Mouse (Mus musculus) forebrain, embryonic 13.5 days (tissue): ENCODE data around the gene Tgfa. TPM values are rescaled to one million over a fixed set of nuclear protein-coding genes. Genes with fewer than 3 reads are reported as not detected.
A peak's percentile ranks its signal among the peaks of the same experiment; 100 is the strongest.

Experiments used
- ATAC-seq: fragments of 200-750 bp; cut with Nextera tagmentation; 2 replicates; pipeline ENCODE4 v1.8.0; 2017
- H3K27ac ChIP-seq: fragments of 300-500 bp; sonication (generic); 2 replicates; pipeline ENCODE4 v1.5.1; 2015; ENCODE audit warnings: inconsistent platforms, mild to moderate bottlenecking, moderate library complexity
- H3K27me3 ChIP-seq: fragments of 300-500 bp; sonication (generic); 2 replicates; pipeline ENCODE4 v1.6.1; 2015; ENCODE audit warnings: mild to moderate bottlenecking, inconsistent platforms
- H3K36me3 ChIP-seq: fragments of 300-500 bp; sonication (generic); 2 replicates; pipeline ENCODE4 v1.6.1; 2015; ENCODE audit warnings: mild to moderate bottlenecking, inconsistent platforms; ENCODE audit not compliant: poor library complexity, severe bottlenecking
- H3K4me1 ChIP-seq: fragments of 300-500 bp; sonication (generic); 2 replicates; pipeline ENCODE4 v1.6.1; 2015; ENCODE audit warnings: inconsistent platforms
- H3K4me2 ChIP-seq: fragments of 300-500 bp; sonication (generic); 2 replicates; pipeline ENCODE4 v1.6.1; 2015; ENCODE audit warnings: inconsistent platforms, mild to moderate bottlenecking, moderate library complexity
- H3K4me3 ChIP-seq: fragments of 300-500 bp; sonication (generic); 2 replicates; pipeline ENCODE4 v1.5.1; 2015; ENCODE audit warnings: mild to moderate bottlenecking, inconsistent platforms
- H3K9ac ChIP-seq: fragments of 300-500 bp; sonication (generic); 2 replicates; pipeline ENCODE4 v1.6.1; 2015; ENCODE audit warnings: mild to moderate bottlenecking, inconsistent platforms
- H3K9me3 ChIP-seq: fragments of 300-500 bp; sonication (generic); replicated peaks from 2 replicates; pipeline ENCODE4 v1.6.1; 2016; ENCODE audit warnings: inconsistent platforms
- WGBS: fragments of 180-500 bp; shearing (Covaris S2); methylation state at CpG from one replicate; pipeline ENCODE4 v1.1.7; 2015; 5-methylcytosine and 5-hydroxymethylcytosine counted together
- polyA plus RNA-seq: library from polyadenylated mRNA; unstranded; fragments of >200 nt; fragmentation: Nextera tagmentation; extraction: Ambion mirVana; gene quantifications from 2 replicates; pipeline ENCODE4 v1.2.1, GENCODE M21; 2015

Tgfa gene
- polyA plus RNA-seq, 1 experiment from 2014 or later: 3.5 TPM

DNA sequence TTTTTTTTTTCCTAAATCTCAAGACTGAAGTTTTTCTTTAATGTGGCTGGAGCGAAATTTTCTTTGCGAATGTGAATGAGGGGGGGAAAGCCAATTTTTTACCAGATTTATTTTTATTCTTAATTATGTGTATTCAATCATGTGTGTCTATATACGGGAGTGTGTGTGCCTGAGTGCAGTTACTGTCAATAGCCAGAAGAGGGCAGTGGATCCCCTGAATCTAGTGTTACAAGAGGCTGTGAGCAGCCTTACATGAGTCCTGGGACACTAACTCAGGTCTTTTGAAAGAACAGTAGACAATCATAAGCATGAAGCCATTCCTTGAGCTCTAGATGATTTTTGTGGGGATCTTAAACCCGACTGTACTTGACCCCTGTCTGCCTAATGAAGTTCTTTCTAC lies 80.7 kb downstream of the Tgfa start:
- no peak overlapping the region for H3K9ac ChIP-seq
- H3K27ac ChIP-seq: no peak overlapping the region
- no peak for ATAC-seq
- H3K4me3 ChIP-seq: no peak overlapping the region
- no peaks in the 10 kb centered on the region for H3K36me3 ChIP-seq
- no peaks in the 10 kb centered on the region for H3K4me1 ChIP-seq
- 0 out of 2 replicates have a peak, but pooled peaks cover 4% of the 10 kb centered on the region for H3K9me3 ChIP-seq
- no peaks in the 10 kb centered on the region for H3K27me3 ChIP-seq
- H3K4me2 ChIP-seq: no peak overlapping the region
- WGBS: 97% methylated on average over 4 of the region's 4 CpGs

DNA sequence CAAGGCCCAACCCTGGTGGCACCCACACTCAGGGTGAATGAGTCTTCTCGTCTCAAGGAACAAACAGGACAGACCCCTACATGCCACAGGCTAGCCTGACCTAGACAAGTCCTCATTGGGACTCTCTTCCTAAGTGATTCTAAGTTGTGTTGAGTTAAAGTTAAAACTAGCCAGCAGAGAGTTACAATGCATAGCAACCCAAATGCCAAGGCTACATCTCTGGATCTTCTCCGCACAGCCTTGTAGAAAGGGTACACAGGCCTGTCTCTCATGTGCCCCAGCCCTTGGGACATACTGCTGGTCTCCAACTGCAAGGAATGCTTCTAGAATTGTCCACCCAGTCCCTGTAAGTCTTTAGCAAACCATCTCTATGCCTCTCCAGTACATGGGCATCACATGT lies 81.8 kb downstream of the Tgfa start:
- Histone ChIP-seq H3K27me3 (no peaks in the 10 kb centered on the region), H3K4me3 (no peak overlapping the region), H3K27ac (no peak overlapping the region), H3K9me3 (0 out of 2 replicates have a peak, but pooled peaks cover 4% of the 10 kb centered on the region), H3K4me1 (no peaks in the 10 kb centered on the region), H3K9ac (no peak overlapping the region), H3K36me3 (no peaks in the 10 kb centered on the region), H3K4me2 (no peak overlapping the region)
- 96% methylated on average over 2 of the region's 2 CpGs for WGBS
- ATAC-seq: no peak

DNA sequence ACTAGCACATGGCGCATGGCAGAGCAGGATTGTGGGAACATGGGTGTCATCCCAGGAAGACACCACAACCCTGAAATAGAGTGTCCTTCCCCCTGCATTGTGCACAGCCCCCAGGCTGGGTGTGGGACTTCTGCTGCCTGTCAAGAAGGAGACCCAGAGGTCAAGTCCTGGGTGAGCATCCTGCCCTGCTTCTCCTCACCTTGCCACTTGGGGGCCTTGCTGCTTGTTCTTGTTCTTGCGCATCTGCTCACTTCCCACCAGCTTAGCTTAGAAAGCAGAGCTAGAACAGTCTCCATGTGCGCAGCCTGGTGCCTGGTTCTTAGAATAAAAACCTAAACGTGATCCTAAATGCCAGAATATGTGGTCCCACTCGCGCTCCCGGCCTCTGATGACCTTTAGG lies 82.6 kb downstream of the Tgfa start:
- Histone ChIP-seq H3K4me3 (no peak overlapping the region), H3K4me2 (no peak overlapping the region), H3K27me3 (no peaks in the 10 kb centered on the region), H3K27ac (no peak overlapping the region), H3K9ac (no peak overlapping the region), H3K36me3 (no peaks in the 10 kb centered on the region), H3K4me1 (no peaks in the 10 kb centered on the region), H3K9me3 (0 out of 2 replicates have a peak, but pooled peaks cover 4% of the 10 kb centered on the region)
- no peak for ATAC-seq
- 76% methylated on average over 7 of the region's 7 CpGs for WGBS

DNA sequence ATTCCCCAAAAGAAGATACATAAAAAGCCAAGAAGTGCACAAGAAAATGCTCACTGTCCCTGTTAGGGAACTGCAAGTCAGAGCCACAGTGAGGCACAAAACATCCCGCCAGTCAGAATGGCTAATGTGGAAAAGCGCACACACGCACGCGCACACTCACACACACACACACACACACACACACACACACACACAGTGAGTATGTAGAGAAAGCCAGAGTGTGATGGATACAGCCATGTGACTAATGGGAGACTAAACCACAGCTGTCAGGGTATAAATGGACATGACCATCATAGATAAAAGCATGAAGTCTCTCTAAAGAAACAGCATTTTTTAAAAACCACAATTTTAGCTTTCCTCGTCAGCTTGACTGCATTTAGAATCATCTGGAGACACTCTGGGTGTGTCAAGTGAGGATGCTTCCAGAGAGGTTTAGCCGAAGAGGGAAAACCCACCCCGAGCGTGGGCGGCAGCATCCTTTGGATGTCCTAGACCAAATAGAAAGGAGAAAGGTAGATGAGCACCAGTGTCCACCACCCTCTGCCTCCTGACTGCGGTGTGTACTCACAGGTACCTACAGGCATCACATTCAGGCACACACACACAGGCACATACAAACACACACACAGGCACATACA lies 86.7 kb downstream of the Tgfa start:
- ATAC-seq: no peak
- H3K4me1 ChIP-seq: no peaks in the 10 kb centered on the region
- H3K9me3 ChIP-seq: no peaks in the 10 kb centered on the region
- no peaks in the 10 kb centered on the region for H3K27me3 ChIP-seq
- WGBS: 93% methylated on average over 11 of the region's 11 CpGs
- no peak overlapping the region for H3K9ac ChIP-seq
- H3K4me2 ChIP-seq: no peak overlapping the region
- no peak overlapping the region for H3K27ac ChIP-seq
- H3K4me3 ChIP-seq: no peak overlapping the region
- H3K36me3 ChIP-seq: no peaks in the 10 kb centered on the region

DNA sequence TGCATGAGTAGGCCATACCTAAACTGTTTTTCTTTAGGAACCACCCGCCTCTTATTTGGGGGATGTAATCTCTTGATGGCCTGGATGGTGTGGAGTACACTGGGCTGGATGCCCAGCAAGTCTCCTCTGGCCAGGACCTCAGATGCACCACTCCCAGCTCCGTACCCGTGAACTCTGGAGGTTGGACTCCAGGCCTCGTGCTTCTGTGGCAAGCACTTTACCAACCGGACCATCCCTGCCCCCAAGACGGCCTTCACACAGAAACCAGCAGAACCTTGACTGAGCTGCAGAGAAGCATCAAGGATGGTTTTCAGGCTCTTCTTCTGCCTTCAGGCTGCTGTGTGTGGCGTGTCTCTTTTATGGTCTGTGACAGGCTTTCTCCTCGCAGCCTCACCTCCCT lies 98.3 kb downstream of the Tgfa start:
- Histone ChIP-seq H3K9ac (no peak overlapping the region), H3K9me3 (no peaks in the 10 kb centered on the region), H3K4me2 (no peak overlapping the region), H3K27ac (peak overlapping the region; percentile 25; the same call in 1 of the 2 replicates), H3K36me3 (no peaks in the 10 kb centered on the region), H3K4me1 (peaks cover 7% of the 10 kb centered on the region), H3K4me3 (no peak overlapping the region), H3K27me3 (no peaks in the 10 kb centered on the region)
- no peak for ATAC-seq
- 51% methylated on average over 8 of the region's 8 CpGs for WGBS

DNA sequence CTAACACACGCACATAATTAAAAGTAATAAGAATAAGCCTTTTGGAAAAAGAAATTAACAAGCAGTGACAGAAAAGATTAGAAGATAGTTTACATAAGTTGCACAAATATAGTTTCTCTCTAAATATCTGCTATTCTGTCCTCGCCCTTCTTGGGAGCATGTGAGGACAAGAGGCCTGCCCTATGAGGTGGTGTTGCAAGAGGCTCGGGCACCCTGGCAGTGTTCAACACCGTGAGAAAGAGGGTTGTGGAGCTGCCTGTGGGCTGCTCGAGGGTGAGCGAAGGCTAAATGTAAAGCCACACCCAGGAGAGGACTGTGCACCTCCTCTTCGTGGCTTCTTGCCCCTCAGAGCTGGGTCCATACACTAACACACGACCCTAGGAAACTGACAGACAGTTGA lies 100.4 kb downstream of the Tgfa start:
- Histone ChIP-seq H3K9ac (no peak overlapping the region), H3K36me3 (no peaks in the 10 kb centered on the region), H3K27ac (no peak overlapping the region), H3K27me3 (no peaks in the 10 kb centered on the region), H3K9me3 (no peaks in the 10 kb centered on the region), H3K4me3 (no peak overlapping the region), H3K4me1 (peaks cover 7% of the 10 kb centered on the region), H3K4me2 (no peak overlapping the region)
- WGBS: 80% methylated on average over 8 of the region's 8 CpGs
- ATAC-seq: no peak

DNA sequence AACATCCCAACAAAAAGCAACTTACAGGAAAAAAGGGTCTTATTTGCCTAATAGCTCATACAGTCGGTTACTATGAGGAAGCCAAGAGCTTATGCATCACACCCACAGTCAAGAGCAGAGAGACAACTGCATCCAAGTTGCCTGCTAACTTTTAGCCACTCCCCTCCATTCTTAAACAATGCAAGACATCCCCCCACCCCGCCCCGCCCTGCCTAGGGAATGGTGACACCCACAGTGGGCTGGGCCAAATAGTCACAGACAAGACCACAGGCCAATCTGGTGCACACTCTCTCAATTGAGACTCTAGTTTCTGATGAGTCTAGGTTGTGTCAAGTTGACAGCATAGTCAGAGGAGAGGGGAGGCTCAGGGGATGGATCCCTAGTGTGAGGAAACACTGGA lies 101.1 kb downstream of the Tgfa start:
- no peak for ATAC-seq
- H3K4me2 ChIP-seq: no peak overlapping the region
- H3K27ac ChIP-seq: no peak overlapping the region
- H3K27me3 ChIP-seq: no peaks in the 10 kb centered on the region
- H3K36me3 ChIP-seq: no peaks in the 10 kb centered on the region
- no peak overlapping the region for H3K4me3 ChIP-seq
- H3K9ac ChIP-seq: no peak overlapping the region
- peaks cover 7% of the 10 kb centered on the region for H3K4me1 ChIP-seq
- H3K9me3 ChIP-seq: no peaks in the 10 kb centered on the region
- WGBS: 89% methylated on average over 3 of the region's 3 CpGs

DNA sequence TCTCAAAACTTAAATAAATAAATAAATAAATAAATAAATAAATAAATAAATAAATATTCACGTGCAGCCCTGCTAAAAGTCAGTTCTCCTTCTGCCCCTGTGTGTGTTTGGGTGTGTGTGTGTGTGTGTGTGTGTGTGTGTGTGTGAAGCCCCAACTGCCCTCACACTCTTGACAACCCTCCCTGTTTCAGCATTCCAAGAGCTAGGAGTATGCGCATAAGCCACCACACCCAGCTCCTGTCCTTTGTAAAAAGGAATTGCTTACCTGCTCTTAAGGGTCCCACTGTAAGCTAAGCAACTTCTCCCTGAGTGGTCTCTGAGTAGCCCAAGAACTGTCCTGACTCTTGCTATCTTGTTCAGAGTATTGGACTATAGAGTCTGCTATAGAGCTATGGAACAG lies 101.9 kb downstream of the Tgfa start:
- ATAC-seq: no peak
- H3K4me2 ChIP-seq: no peak overlapping the region
- H3K27ac ChIP-seq: no peak overlapping the region
- WGBS: 94% methylated on average over 2 of the region's 2 CpGs
- no peaks in the 10 kb centered on the region for H3K27me3 ChIP-seq
- no peak overlapping the region for H3K4me3 ChIP-seq
- H3K9me3 ChIP-seq: no peaks in the 10 kb centered on the region
- no peak overlapping the region for H3K9ac ChIP-seq
- H3K4me1 ChIP-seq: peaks cover 7% of the 10 kb centered on the region
- no peaks in the 10 kb centered on the region for H3K36me3 ChIP-seq

DNA sequence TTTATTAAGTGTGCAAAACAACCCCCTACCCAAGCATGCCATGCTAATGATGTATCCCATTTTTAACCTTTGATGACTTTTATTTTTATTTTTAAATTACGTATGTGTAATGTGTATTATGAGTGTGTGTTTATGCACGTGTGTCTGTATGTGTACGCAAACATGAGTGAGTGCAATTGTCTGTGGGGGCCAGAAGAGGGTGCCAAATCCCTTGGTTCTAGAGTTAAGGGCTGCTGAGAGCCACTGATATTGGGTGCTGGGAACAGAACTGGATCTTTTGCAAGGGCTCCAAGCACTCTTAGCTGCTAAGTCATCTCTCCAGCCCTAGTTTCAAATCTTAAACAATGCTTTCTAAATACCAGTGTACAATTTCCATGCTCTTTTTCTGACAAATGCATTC lies 103.9 kb downstream of the Tgfa start:
- no peak overlapping the region for H3K27ac ChIP-seq
- H3K27me3 ChIP-seq: no peaks in the 10 kb centered on the region
- H3K9ac ChIP-seq: no peak overlapping the region
- ATAC-seq: no peak
- WGBS: 93% methylated on average over 3 of the region's 3 CpGs
- H3K4me2 ChIP-seq: no peak overlapping the region
- no peaks in the 10 kb centered on the region for H3K36me3 ChIP-seq
- 0 out of 2 replicates have a peak, but pooled peaks cover 7% of the 10 kb centered on the region for H3K4me1 ChIP-seq
- H3K4me3 ChIP-seq: no peak overlapping the region
- no peaks in the 10 kb centered on the region for H3K9me3 ChIP-seq

DNA sequence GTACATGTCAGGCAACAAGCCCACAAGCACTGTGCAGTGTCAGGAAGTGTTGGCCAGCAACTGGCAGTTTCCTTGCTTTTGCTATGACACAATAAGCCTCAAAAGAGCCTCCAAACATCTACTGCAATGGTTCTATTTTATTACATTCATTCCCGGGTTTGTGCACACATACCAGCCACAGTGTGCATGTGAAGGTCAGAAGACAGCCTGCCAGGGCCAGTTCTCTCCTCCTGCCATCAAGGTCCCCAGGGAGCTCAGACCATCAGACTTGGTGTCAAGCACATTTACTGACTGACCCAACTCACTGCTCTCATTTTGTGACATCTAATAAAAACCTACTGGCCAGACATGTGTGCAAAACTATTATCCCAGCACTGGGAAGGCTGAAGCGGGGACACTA lies 104.4 kb downstream of the Tgfa start:
- H3K9ac ChIP-seq: no peak overlapping the region
- H3K27ac ChIP-seq: no peak overlapping the region
- no peaks in the 10 kb centered on the region for H3K9me3 ChIP-seq
- ATAC-seq: no peak
- WGBS: 86% methylated on average over 2 of the region's 2 CpGs
- H3K36me3 ChIP-seq: no peaks in the 10 kb centered on the region
- 0 out of 2 replicates have a peak, but pooled peaks cover 7% of the 10 kb centered on the region for H3K4me1 ChIP-seq
- H3K4me3 ChIP-seq: no peak overlapping the region
- no peaks in the 10 kb centered on the region for H3K27me3 ChIP-seq
- no peak overlapping the region for H3K4me2 ChIP-seq

DNA sequence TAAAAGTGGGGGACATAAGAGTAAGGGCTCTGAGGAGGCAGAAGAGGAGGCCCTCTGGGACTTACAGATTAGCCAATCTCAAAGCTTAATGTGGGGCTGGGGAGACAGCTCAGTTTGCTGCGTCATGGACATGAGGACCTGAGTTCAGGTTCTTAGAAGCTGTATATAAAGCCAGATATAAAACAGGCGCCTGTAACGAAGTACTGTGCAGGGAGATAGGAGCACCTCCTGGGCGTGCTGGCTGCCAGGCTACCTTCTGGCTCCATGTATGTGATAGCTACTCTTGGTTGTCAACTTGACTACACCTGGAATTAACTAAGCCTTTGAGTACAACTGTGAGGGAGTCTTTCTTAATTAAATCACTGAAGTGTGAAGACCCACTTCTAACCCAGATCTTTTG lies 110.7 kb downstream of the Tgfa start:
- Histone ChIP-seq H3K9me3 (no peaks in the 10 kb centered on the region), H3K9ac (no peak overlapping the region), H3K27me3 (no peaks in the 10 kb centered on the region), H3K4me2 (no peak overlapping the region), H3K27ac (no peak overlapping the region), H3K4me1 (0 out of 2 replicates have a peak, but pooled peaks cover 7% of the 10 kb centered on the region), H3K36me3 (no peaks in the 10 kb centered on the region), H3K4me3 (no peak overlapping the region)
- WGBS: 86% methylated on average over 4 of the region's 4 CpGs
- ATAC-seq: no peak

DNA sequence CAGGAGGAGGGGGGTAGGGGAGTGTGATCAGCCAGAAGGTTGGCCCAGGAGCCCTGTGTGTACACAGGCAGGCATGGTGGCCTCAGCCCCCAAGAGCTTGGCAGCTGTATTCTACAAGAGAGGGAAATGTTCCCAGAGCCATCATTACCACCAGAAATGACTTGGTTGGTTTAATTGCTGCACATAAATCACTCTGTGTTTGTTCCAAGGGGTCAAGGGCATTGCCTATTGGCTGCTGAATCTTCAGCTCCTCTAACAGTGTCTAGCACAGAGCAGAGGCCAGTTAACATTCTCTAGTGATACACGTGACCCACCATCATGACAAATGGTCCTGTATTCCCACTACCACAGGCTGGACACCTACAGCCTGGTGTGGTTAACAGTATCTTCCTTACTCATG lies 119.0 kb downstream of the Tgfa start:
- Histone ChIP-seq H3K9me3 (no peaks in the 10 kb centered on the region), H3K4me3 (no peak overlapping the region), H3K27me3 (no peaks in the 10 kb centered on the region), H3K4me1 (no peaks in the 10 kb centered on the region), H3K27ac (no peak overlapping the region), H3K4me2 (no peak overlapping the region), H3K9ac (no peak overlapping the region), H3K36me3 (no peaks in the 10 kb centered on the region)
- ATAC-seq: no peak
- WGBS: 100% methylated on average over 1 of the region's 1 CpGs

DNA sequence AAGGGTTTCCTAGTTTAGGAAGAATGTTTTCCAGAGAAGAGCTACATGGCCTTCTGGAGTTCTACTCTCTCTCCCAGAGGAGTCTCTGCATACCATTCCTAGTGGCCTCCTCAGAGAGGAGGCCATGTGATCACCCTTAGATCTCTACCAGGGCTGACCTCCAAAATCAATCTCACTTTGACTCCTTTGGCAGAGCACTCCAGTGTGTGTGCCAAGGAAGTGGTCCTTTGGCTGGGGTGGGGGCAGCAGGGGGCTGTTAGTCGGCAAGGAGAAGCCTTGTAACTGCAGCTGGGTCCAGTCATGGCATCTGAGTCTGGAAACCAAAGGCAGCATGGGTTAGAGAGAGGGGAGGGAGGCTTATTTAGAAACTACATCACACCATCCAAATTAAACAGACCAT lies 122.0 kb downstream of the Tgfa start:
- no peaks in the 10 kb centered on the region for H3K4me1 ChIP-seq
- no peak overlapping the region for H3K4me3 ChIP-seq
- H3K4me2 ChIP-seq: no peak overlapping the region
- no peak for ATAC-seq
- H3K9me3 ChIP-seq: no peaks in the 10 kb centered on the region
- H3K9ac ChIP-seq: no peak overlapping the region
- H3K27me3 ChIP-seq: no peaks in the 10 kb centered on the region
- H3K27ac ChIP-seq: no peak overlapping the region
- no peaks in the 10 kb centered on the region for H3K36me3 ChIP-seq
- 80% methylated on average over 1 of the region's 1 CpGs for WGBS
